In genomic region chr16:32456086-32456485, GRCm38 (mm10) we compare ENCODE assay signal across 25 mouse cellular contexts. TPM values are rescaled to one million over a fixed set of nuclear protein-coding genes. Genes with fewer than 3 reads are reported as not detected.
DNase-seq lines count a peak whose midpoint lies in the region; ATAC-seq and TF ChIP-seq lines count a peak whose summit lies in the region.
"Had no signal": no experiment of that assay in that cellular context is flagged by ENCODE, and none has a peak within 500 bp of the region (broad histone marks: within the 10 kb centered on the region; RNA-seq: fewer than 3 reads in every experiment).

No protein-coding gene starts in this region.

- no peak overlapping the region for H3K4me3 ChIP-seq in liver, embryonic 12.5 days
- no peak overlapping the region for H3K4me3 ChIP-seq in liver, embryonic 16.5 days (ENCODE audit: low read depth, low read length)
- no peak overlapping the region for H3K4me3 ChIP-seq in stomach, postnatal 0 days (ENCODE audit: low read depth, low read length)
- H3K4me3 ChIP-seq in midbrain, embryonic 16.5 days (ENCODE audit: low read depth, low read length): no peak overlapping the region
- H3K4me3 ChIP-seq: embryonic facial prominence, embryonic 10.5 days; forebrain, embryonic 10.5 days; forebrain, embryonic 15.5 days; heart, embryonic 13.5 days; hindbrain, embryonic 13.5 days had no signal

- H3K27ac ChIP-seq in liver, embryonic 12.5 days: peak overlapping the region; percentile 28; the same call in 1 of the 2 replicates
- H3K27ac ChIP-seq in liver, embryonic 16.5 days (ENCODE audit: low read length): no peak overlapping the region
- no peak overlapping the region for H3K27ac ChIP-seq in stomach, postnatal 0 days (replicated peaks)
- no peak overlapping the region for H3K27ac ChIP-seq in midbrain, embryonic 16.5 days (ENCODE audit: low read length)
- H3K27ac ChIP-seq: embryonic facial prominence, embryonic 10.5 days; forebrain, embryonic 10.5 days; forebrain, embryonic 15.5 days; heart, embryonic 13.5 days; hindbrain, embryonic 13.5 days; hindbrain, postnatal 0 days had no signal

- peak; percentile 81 for ATAC-seq in liver, embryonic 12.5 days
- ATAC-seq in liver, embryonic 16.5 days (ENCODE audit: low read depth): peak; percentile 58
- ATAC-seq in stomach, postnatal 0 days (ENCODE audit: low FRiP score, low TSS enrichment): peak; percentile 71
- no peak for ATAC-seq in midbrain, embryonic 16.5 days
- ATAC-seq: CD4-positive, CD25-positive, alpha-beta regulatory T cell, adult 4 months; forebrain, embryonic 15.5 days; hindbrain, postnatal 0 days had no signal

- no peaks in the 10 kb centered on the region for H3K27me3 ChIP-seq in liver, embryonic 12.5 days (replicated peaks)
- H3K27me3 ChIP-seq in liver, embryonic 16.5 days (ENCODE audit: control insufficient read depth, insufficient read depth, low read depth, low read length): no peaks in the 10 kb centered on the region
- H3K27me3 ChIP-seq in stomach, postnatal 0 days (ENCODE audit: control insufficient read depth, insufficient read depth, low read length): no peaks in the 10 kb centered on the region
- H3K27me3 ChIP-seq in midbrain, embryonic 16.5 days (ENCODE audit: control insufficient read depth, insufficient read depth, low read depth, low read length): no peaks in the 10 kb centered on the region
- H3K27me3 ChIP-seq: forebrain, embryonic 15.5 days; heart, embryonic 13.5 days; hindbrain, embryonic 13.5 days had no signal

- TF ChIP-seq CTCF in stomach, postnatal 0 days (IDR thresholded peaks at IDR 0.05; ENCODE audit: low read depth): no peak

- H3K36me3 ChIP-seq in liver, embryonic 12.5 days: peaks cover 76% of the 10 kb centered on the region
- peaks cover 40% of the 10 kb centered on the region for H3K36me3 ChIP-seq in liver, embryonic 16.5 days (ENCODE audit: control insufficient read depth, insufficient read depth)
- H3K36me3 ChIP-seq in stomach, postnatal 0 days (ENCODE audit: control insufficient read depth, insufficient read depth, low read length): peaks cover 9% of the 10 kb centered on the region
- peaks cover 21% of the 10 kb centered on the region for H3K36me3 ChIP-seq in midbrain, embryonic 16.5 days (ENCODE audit: control insufficient read depth, insufficient read depth, low read length)

- H3K4me2 ChIP-seq in liver, embryonic 12.5 days: no peak overlapping the region
- no peak overlapping the region for H3K4me2 ChIP-seq in liver, embryonic 16.5 days (ENCODE audit: low read depth, low read length)
- H3K4me2 ChIP-seq in stomach, postnatal 0 days (replicated peaks; ENCODE audit: low read depth): no peak overlapping the region
- H3K4me2 ChIP-seq in midbrain, embryonic 16.5 days (ENCODE audit: low read length): no peak overlapping the region
- H3K4me2 ChIP-seq: forebrain, embryonic 15.5 days; heart, embryonic 13.5 days; hindbrain, embryonic 13.5 days had no signal

- no peak overlapping the region for H3K9ac ChIP-seq in liver, embryonic 12.5 days
- H3K9ac ChIP-seq in liver, embryonic 16.5 days (ENCODE audit: low read depth, low read length): no peak overlapping the region
- no peak overlapping the region for H3K9ac ChIP-seq in stomach, postnatal 0 days (ENCODE audit: low read length)
- H3K9ac ChIP-seq in midbrain, embryonic 16.5 days (ENCODE audit: low read depth, low read length): no peak overlapping the region
- H3K9ac ChIP-seq: forebrain, embryonic 15.5 days; heart, embryonic 13.5 days; hindbrain, embryonic 13.5 days had no signal

- H3K4me1 ChIP-seq in liver, embryonic 12.5 days: peaks cover 43% of the 10 kb centered on the region
- H3K4me1 ChIP-seq in liver, embryonic 16.5 days (ENCODE audit: control insufficient read depth, low read depth, low read length): peaks cover 28% of the 10 kb centered on the region
- no peaks in the 10 kb centered on the region for H3K4me1 ChIP-seq in stomach, postnatal 0 days (replicated peaks; ENCODE audit: control insufficient read depth, insufficient read depth)
- H3K4me1 ChIP-seq in midbrain, embryonic 16.5 days (ENCODE audit: control insufficient read depth, insufficient read depth, low read length): no peaks in the 10 kb centered on the region
- H3K4me1 ChIP-seq: forebrain, embryonic 10.5 days; forebrain, embryonic 15.5 days; hindbrain, embryonic 13.5 days had no signal

- no peaks in the 10 kb centered on the region for H3K9me3 ChIP-seq in liver, embryonic 12.5 days (replicated peaks)
- H3K9me3 ChIP-seq in liver, embryonic 16.5 days (replicated peaks; ENCODE audit: control insufficient read depth, low read length): no peaks in the 10 kb centered on the region
- no peaks in the 10 kb centered on the region for H3K9me3 ChIP-seq in stomach, postnatal 0 days (ENCODE audit: control insufficient read depth, low read length)
- H3K9me3 ChIP-seq in midbrain, embryonic 16.5 days (replicated peaks; ENCODE audit: control insufficient read depth, low read length, poor library complexity, severe bottlenecking): no peaks in the 10 kb centered on the region
- H3K9me3 ChIP-seq: embryonic facial prominence, embryonic 10.5 days; forebrain, embryonic 10.5 days; forebrain, embryonic 15.5 days; G1E; heart, embryonic 13.5 days; hindbrain, embryonic 13.5 days had no signal

- DNase-seq in c-Kit-positive CD71-positive TER-119-negative erythroid progenitor cells, embryonic 14.5 days (ENCODE audit: low read depth): peak; percentile 70
- DNase-seq in stomach, postnatal 0 days (ENCODE audit: low spot score): peak; percentile 39
- no peak for DNase-seq in ovary, postnatal 36 days (ENCODE audit: low spot score)
- no peak for DNase-seq in lung, postnatal 25 days (ENCODE audit: low spot score)
- DNase-seq: adrenal gland, adult 8-10 months; adrenal gland, postnatal 36 days; B cell, adult 2 months; cerebellum, adult 18-20 months; cerebellum, adult 9-11 months; cerebellum, postnatal 36 days; gastrocnemius, postnatal 36 days; heart, adult 11 months had no signal

- no peak for TF ChIP-seq EP300 in stomach, postnatal 0 days (optimal IDR thresholded peaks at IDR 0.05)

RNA-seq across cellular contexts. Expression of gene Pcyt1a, which starts 25.4 kb away (rescaled TPM):
- polyA plus RNA-seq in liver, embryonic 12.5 days (2016; fragmentation: Nextera tagmentation; extraction: Ambion mirVana): 37.6 TPM in 2 replicates
- 38.1 and 42.1 TPM in 2 replicates for polyA plus RNA-seq in liver, embryonic 16.5 days (2015; fragmentation: Nextera tagmentation; extraction: Ambion mirVana)
- 30.8 and 38.6 TPM in 2 replicates for polyA plus RNA-seq in stomach, postnatal 0 days (2015; fragmentation: Nextera tagmentation; extraction: Ambion mirVana)
- 48.0 and 49.9 TPM in 2 replicates for polyA plus RNA-seq in midbrain, embryonic 16.5 days (2015; fragmentation: Nextera tagmentation; extraction: Ambion mirVana)

RNA-seq across cellular contexts. Expression of gene Slc51a, which starts 31.6 kb away (rescaled TPM):
- 0.57 and 0.66 TPM in 2 replicates for polyA plus RNA-seq in liver, embryonic 12.5 days (2016; fragmentation: Nextera tagmentation; extraction: Ambion mirVana)
- 0.25 and 1.3 TPM in 2 replicates for polyA plus RNA-seq in liver, embryonic 16.5 days (2015; fragmentation: Nextera tagmentation; extraction: Ambion mirVana)
- 2.7 and 3.1 TPM in 2 replicates for polyA plus RNA-seq in stomach, postnatal 0 days (2015; fragmentation: Nextera tagmentation; extraction: Ambion mirVana)
- polyA plus RNA-seq in midbrain, embryonic 16.5 days (2015; fragmentation: Nextera tagmentation; extraction: Ambion mirVana): 0.08 TPM in 1 of 2 replicates, not detected in the other
- polyA plus RNA-seq: CD4-positive, CD25-positive, alpha-beta regulatory T cell, adult 4 months; G1E; hindbrain, postnatal 0 days had no signal

RNA-seq across cellular contexts. Expression of gene Tctex1d2, which starts 36.6 kb away (rescaled TPM):
- polyA plus RNA-seq in liver, embryonic 12.5 days (2016; fragmentation: Nextera tagmentation; extraction: Ambion mirVana): 8.1 and 8.6 TPM in 2 replicates
- 4.8 and 5.0 TPM in 2 replicates for polyA plus RNA-seq in liver, embryonic 16.5 days (2015; fragmentation: Nextera tagmentation; extraction: Ambion mirVana)
- 24.3 and 26.3 TPM in 2 replicates for polyA plus RNA-seq in stomach, postnatal 0 days (2015; fragmentation: Nextera tagmentation; extraction: Ambion mirVana)
- polyA plus RNA-seq in midbrain, embryonic 16.5 days (2015; fragmentation: Nextera tagmentation; extraction: Ambion mirVana): 40.3 and 41.3 TPM in 2 replicates

RNA-seq across cellular contexts. Expression of gene Zdhhc19, which starts 40.0 kb away (rescaled TPM):
- polyA plus RNA-seq in liver, embryonic 12.5 days (2016; fragmentation: Nextera tagmentation; extraction: Ambion mirVana): not detected in 2 replicates
- not detected in 2 replicates for polyA plus RNA-seq in liver, embryonic 16.5 days (2015; fragmentation: Nextera tagmentation; extraction: Ambion mirVana)
- not detected in 2 replicates for polyA plus RNA-seq in stomach, postnatal 0 days (2015; fragmentation: Nextera tagmentation; extraction: Ambion mirVana)
- 0.26 TPM in 1 of 2 replicates, not detected in the other for polyA plus RNA-seq in midbrain, embryonic 16.5 days (2015; fragmentation: Nextera tagmentation; extraction: Ambion mirVana)
- polyA plus RNA-seq: CD4-positive, CD25-positive, alpha-beta regulatory T cell, adult 4 months; embryonic facial prominence, embryonic 10.5 days; embryonic facial prominence, embryonic 14.5 days; forebrain, embryonic 10.5 days; forebrain, embryonic 15.5 days; G1E; heart, embryonic 13.5 days; heart, postnatal 0 days; hindbrain, embryonic 13.5 days had no signal

RNA-seq across cellular contexts. Expression of gene Tm4sf19, which starts 55.8 kb away (rescaled TPM):
- polyA plus RNA-seq in liver, embryonic 12.5 days (2016; fragmentation: Nextera tagmentation; extraction: Ambion mirVana): not detected in 2 replicates
- not detected in 2 replicates for polyA plus RNA-seq in liver, embryonic 16.5 days (2015; fragmentation: Nextera tagmentation; extraction: Ambion mirVana)
- not detected in 2 replicates for polyA plus RNA-seq in stomach, postnatal 0 days (2015; fragmentation: Nextera tagmentation; extraction: Ambion mirVana)
- polyA plus RNA-seq in midbrain, embryonic 16.5 days (2015; fragmentation: Nextera tagmentation; extraction: Ambion mirVana): not detected in 2 replicates
- polyA plus RNA-seq: CD4-positive, CD25-positive, alpha-beta regulatory T cell, adult 4 months; embryonic facial prominence, embryonic 10.5 days; forebrain, embryonic 10.5 days; forebrain, embryonic 15.5 days; G1E; heart, postnatal 0 days; hindbrain, embryonic 13.5 days; hindbrain, postnatal 0 days had no signal

Comparison
In these comparisons a context has a peak if more than half of its experiments do, and no peak if none do; other contexts are left out.
1. DNase-seq: peak in c-Kit-positive CD71-positive TER-119-negative erythroid progenitor cells, embryonic 14.5 days (single experiment) and stomach, postnatal 0 days (single experiment); none in ovary, postnatal 36 days (single experiment) and lung, postnatal 25 days (single experiment).